Mouse (Mus musculus): ENCODE measurements around the gene Mgp. TPM values are rescaled to one million over a fixed set of nuclear protein-coding genes. Genes with fewer than 3 reads are reported as not detected.

Gene Mgp
- polyA plus RNA-seq, 1 experiment from 2014 or later: 28.4 TPM

DNA sequence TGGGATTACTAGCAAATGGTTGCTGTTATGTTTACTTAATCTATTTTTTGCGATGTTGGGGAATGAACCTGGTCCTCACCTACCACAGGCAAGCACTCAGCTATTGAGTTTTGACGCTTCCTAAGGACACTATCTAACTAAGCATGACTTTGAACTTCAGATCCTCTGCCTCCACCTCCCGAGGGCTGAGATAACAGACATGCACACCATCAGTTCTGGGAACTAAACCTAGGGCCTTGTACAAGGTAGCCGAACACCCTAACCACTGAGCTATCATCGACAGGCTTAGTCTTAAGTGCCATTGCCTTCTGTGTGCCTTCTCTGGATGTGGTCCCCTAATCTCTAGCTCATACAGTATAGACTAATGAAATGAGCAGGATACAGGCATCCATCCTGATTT lies 10.3 kb downstream of the Mgp start:
- Histone ChIP-seq H3K27me3 (replicated peaks) (0 out of 2 replicates have a peak, but pooled peaks cover under 1% of the 10 kb centered on the region), H3K4me3 (replicated peaks) (no peak overlapping the region), H3K36me3 (no peaks in the 10 kb centered on the region), H3K9me3 (replicated peaks) (no peaks in the 10 kb centered on the region), H3K4me1 (no peaks in the 10 kb centered on the region), H3K27ac (replicated peaks) (no peak overlapping the region), H3K9ac (replicated peaks) (no peak overlapping the region), H3K4me2 (no peak overlapping the region)
- no peak for ATAC-seq (ENCODE audit: low FRiP score)
- WGBS: 95% methylated on average over 5 of the region's 5 CpGs

DNA sequence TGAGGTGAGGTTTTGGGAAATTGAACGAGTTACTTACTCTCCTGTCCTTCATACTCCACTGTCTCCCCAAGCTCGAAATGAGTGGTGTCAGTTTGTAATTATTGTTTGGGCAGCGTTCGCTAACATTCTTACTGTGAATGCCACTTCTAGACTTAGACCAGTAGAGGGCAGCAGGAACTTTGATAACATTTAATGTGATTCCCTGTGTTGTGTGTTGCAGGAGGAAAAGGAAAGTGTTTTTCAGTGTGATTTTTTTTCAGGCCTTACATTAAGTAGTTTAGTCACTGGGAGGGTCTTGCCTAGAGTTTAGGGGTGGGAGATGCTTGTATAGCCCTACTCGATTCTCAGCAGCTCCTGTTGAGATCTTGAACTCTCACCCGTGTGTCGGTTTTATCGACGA lies 14.6 kb downstream of the Mgp start:
- peak; percentile 74 for ATAC-seq (ENCODE audit: low FRiP score)
- peaks cover 3% of the 10 kb centered on the region; the same call in 1 of the 2 replicates for H3K4me1 ChIP-seq
- no peaks in the 10 kb centered on the region for H3K36me3 ChIP-seq
- H3K27ac ChIP-seq (replicated peaks): no peak overlapping the region
- no peak overlapping the region for H3K4me2 ChIP-seq
- no peak overlapping the region for H3K4me3 ChIP-seq (replicated peaks)
- WGBS: 49% methylated on average over 9 of the region's 9 CpGs
- no peak overlapping the region for H3K9ac ChIP-seq (replicated peaks)
- H3K9me3 ChIP-seq (replicated peaks): no peaks in the 10 kb centered on the region
- H3K27me3 ChIP-seq (replicated peaks): 0 out of 2 replicates have a peak, but pooled peaks cover 3% of the 10 kb centered on the region

DNA sequence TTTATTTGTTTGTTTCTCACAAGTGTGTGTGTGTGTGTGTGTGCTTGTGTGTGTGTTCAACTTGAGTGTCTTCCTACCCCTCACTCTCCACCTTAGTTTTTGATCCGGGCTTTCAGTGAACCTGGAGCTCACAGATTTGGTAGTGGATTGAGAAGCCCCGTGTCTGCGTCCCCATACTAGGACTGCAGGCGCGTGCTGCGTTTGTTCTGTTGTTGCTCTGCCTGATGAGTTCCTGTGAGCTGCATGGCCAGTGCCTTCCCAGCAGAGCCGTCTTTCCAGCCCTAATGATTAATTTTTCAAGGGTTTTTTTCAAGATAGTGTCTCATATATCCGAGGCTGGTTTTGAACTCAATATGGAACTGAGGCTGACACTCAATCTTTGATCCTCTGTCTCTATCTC lies 17.2 kb downstream of the Mgp start:
- Histone ChIP-seq H3K27ac (replicated peaks) (no peak overlapping the region), H3K9me3 (replicated peaks) (no peaks in the 10 kb centered on the region), H3K9ac (replicated peaks) (no peak overlapping the region), H3K36me3 (no peaks in the 10 kb centered on the region), H3K4me3 (replicated peaks) (no peak overlapping the region), H3K4me2 (no peak overlapping the region), H3K27me3 (replicated peaks) (0 out of 2 replicates have a peak, but pooled peaks cover 3% of the 10 kb centered on the region), H3K4me1 (peaks cover 3% of the 10 kb centered on the region; the same call in 1 of the 2 replicates)
- ATAC-seq (ENCODE audit: low FRiP score): no peak
- 79% methylated on average over 8 of the region's 8 CpGs for WGBS

DNA sequence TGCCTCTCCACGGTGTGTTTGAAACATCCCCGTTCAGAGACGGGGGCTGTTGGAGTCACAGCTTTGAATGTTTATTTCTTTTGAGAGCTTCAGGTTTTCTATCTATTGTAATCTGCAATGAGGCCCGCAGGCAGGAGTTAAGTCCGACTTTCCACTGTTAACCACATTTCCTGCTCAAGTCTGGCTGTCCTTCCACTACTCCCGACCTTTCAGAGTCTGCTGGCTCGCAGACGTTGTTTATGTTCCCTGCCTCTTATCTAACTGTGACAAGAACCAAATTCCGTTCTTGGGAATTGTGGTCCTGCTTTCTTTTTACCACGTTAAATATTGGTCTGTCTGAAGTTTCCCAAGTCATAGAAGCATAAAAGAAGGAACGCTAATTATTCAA lies 17.8 kb downstream of the Mgp start:
- H3K9me3 ChIP-seq (replicated peaks): no peaks in the 10 kb centered on the region
- H3K27ac ChIP-seq (replicated peaks): peak overlapping the region; percentile 23; the same call in 1 of the 2 replicates
- 60% methylated on average over 11 of the region's 11 CpGs for WGBS
- H3K4me1 ChIP-seq: peaks cover 4% of the 10 kb centered on the region; the same call in 1 of the 2 replicates
- no peak overlapping the region for H3K4me3 ChIP-seq (replicated peaks)
- no peak overlapping the region for H3K9ac ChIP-seq (replicated peaks)
- H3K36me3 ChIP-seq: no peaks in the 10 kb centered on the region
- no peak overlapping the region for H3K4me2 ChIP-seq
- H3K27me3 ChIP-seq (replicated peaks): 0 out of 2 replicates have a peak, but pooled peaks cover 3% of the 10 kb centered on the region
- no peak for ATAC-seq (ENCODE audit: low FRiP score)

DNA sequence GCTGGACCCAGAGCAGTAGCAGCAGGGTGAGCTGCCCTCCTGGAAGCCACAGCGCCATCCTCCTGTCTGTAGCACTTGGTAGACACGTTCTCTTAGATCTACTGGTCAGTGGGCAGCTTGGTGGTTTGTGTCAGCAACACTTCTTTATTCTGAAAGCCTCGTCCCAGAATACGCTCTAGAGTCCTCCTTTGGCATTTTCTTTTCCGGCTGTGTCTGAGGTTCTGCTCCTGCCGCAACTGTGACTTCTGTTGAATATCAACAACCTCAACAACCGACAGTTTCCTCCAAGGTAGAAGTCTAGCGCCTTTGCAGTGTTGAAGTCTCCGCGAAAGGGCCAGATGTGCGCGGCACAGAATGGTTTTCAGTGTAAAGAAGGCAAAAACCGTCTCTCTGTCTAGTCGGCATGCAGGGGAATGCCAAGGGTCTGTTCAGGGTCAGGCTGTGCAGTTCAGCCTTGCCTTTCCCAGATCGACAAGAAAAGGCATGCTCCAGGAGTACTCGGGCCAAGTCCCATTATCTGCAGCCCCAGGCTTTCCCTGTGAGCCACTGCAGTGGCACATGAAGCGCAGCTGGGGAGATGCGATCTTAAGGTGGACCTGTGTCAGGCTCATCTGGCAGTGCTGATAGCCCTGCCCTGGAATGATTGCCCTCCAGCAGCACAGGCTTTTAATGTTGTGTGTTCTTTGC lies 18.3 kb downstream of the Mgp start, which contains the start of gene Art4:
Art4 (minus strand) TSS at position 548 of the 687 bp plus-strand sequence.
- H3K9me3 ChIP-seq (replicated peaks): no peaks in the 10 kb centered on the region
- WGBS: 75% methylated on average over 18 of the region's 18 CpGs

DNA sequence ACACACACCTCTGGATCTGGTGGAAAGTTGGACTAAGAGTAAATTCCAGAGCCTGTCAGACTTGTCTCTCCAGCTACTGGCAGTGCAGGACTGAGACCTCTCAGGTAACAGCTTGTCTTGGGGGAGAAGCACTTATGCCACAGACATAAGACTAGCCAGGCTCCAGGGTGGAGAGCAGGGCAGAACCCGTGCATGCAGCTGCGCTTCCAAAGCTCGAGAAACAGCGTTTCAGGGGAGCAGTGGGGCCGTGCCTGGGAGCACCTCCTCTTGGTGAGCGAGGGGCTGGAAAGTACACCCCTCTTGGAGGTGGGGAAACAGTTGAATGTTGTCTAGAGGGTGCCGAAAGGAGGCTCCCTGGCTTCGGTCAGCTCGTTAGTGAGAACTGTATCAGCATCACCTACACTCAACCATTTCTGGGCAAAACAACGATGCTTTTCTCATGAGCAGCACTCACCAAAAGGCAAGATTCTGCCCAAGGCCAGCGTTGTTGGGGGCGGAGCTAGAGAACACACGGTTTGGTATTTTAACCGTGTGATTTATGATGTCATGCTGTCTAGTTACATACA lies 19.5 kb downstream of the Mgp start:
- no peak for ATAC-seq (ENCODE audit: low FRiP score)
- no peak overlapping the region for H3K9ac ChIP-seq (replicated peaks)
- no peak overlapping the region for H3K4me2 ChIP-seq
- H3K4me3 ChIP-seq (replicated peaks): no peak overlapping the region
- no peaks in the 10 kb centered on the region for H3K9me3 ChIP-seq (replicated peaks)
- peaks cover 6% of the 10 kb centered on the region; the same call in 1 of the 2 replicates for H3K4me1 ChIP-seq
- H3K27ac ChIP-seq (replicated peaks): no peak overlapping the region
- no peaks in the 10 kb centered on the region for H3K36me3 ChIP-seq
- H3K27me3 ChIP-seq (replicated peaks): 0 out of 2 replicates have a peak, but pooled peaks cover 3% of the 10 kb centered on the region
- 65% methylated on average over 14 of the region's 14 CpGs for WGBS

More for the DNA sequence above, 18.3 kb downstream of the Mgp start, which contains the start of gene Art4:
- Histone ChIP-seq H3K4me3 (replicated peaks) (no peak within 1 kb of the TSS), H3K9ac (replicated peaks) (no peak within 1 kb of the TSS), H3K27ac (replicated peaks) (peak within 1 kb of the TSS; percentile 23; the same call in 1 of the 2 replicates), H3K4me1 (peaks cover 6% of the 10 kb centered on the region; the same call in 1 of the 2 replicates), H3K36me3 (no peaks in the 10 kb centered on the region), H3K27me3 (replicated peaks) (0 out of 2 replicates have a peak, but pooled peaks cover 3% of the 10 kb centered on the region), H3K4me2 (no peak within 1 kb of the TSS)
- no peak for ATAC-seq (ENCODE audit: low FRiP score)

DNA sequence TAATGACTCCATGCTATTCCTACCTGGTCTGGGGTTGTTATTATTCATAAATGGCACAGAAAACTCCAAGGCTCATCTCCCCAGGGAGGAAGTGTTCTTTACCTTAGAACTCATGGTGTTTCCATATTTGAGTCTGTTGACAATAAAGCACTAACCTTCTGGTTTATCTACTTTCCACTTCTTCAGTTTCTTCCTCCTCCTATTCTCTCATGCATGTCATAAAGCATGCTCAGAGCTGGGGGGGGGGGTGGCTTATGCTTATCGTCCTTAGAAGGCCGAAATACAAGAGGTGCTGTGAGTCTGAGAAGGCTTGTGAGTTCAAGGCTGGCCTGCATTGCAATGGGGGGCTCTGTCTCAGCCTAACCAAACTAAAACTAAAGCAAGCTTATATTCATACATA lies 20.4 kb downstream of the Mgp start:
- peaks cover 6% of the 10 kb centered on the region; the same call in 1 of the 2 replicates for H3K4me1 ChIP-seq
- H3K4me2 ChIP-seq: no peak overlapping the region
- no peaks in the 10 kb centered on the region for H3K36me3 ChIP-seq
- whole genome bisulfite sequencing: 90% methylated on average over 2 of the region's 2 CpGs
- 0 out of 2 replicates have a peak, but pooled peaks cover under 1% of the 10 kb centered on the region for H3K27me3 ChIP-seq (replicated peaks)
- H3K9ac ChIP-seq (replicated peaks): no peak overlapping the region
- H3K27ac ChIP-seq (replicated peaks): no peak overlapping the region
- no peak overlapping the region for H3K4me3 ChIP-seq (replicated peaks)
- ATAC-seq (ENCODE audit: low FRiP score): no peak
- no peaks in the 10 kb centered on the region for H3K9me3 ChIP-seq (replicated peaks)

DNA sequence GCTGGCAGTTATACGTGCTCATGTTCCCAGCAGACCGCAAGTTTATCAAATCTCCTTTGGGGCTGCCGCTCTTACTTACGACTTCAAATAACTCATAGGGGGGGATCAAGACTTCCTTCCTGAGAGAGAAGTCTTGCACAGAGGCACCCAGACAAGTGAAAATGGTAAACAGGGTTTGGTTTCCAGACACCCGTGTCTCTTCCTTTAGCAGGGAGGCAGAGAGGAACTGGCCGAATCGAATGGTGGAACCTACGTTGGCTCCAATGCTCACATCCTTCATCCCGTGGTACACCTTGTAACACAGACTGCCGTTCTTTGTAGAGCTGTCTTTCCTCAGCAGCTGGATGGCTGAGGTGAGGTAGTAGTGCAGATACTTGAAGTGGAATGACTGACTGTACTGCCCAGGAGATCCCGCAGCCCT lies 21.3 kb downstream of the Mgp start:
- Histone ChIP-seq H3K9ac (replicated peaks) (no peak overlapping the region), H3K27ac (replicated peaks) (no peak overlapping the region), H3K27me3 (replicated peaks) (no peaks in the 10 kb centered on the region), H3K4me2 (no peak overlapping the region), H3K9me3 (replicated peaks) (no peaks in the 10 kb centered on the region), H3K36me3 (no peaks in the 10 kb centered on the region), H3K4me3 (replicated peaks) (no peak overlapping the region), H3K4me1 (peaks cover 6% of the 10 kb centered on the region; the same call in 1 of the 2 replicates)
- ATAC-seq (ENCODE audit: low FRiP score): no peak
- WGBS: 91% methylated on average over 11 of the region's 11 CpGs

DNA sequence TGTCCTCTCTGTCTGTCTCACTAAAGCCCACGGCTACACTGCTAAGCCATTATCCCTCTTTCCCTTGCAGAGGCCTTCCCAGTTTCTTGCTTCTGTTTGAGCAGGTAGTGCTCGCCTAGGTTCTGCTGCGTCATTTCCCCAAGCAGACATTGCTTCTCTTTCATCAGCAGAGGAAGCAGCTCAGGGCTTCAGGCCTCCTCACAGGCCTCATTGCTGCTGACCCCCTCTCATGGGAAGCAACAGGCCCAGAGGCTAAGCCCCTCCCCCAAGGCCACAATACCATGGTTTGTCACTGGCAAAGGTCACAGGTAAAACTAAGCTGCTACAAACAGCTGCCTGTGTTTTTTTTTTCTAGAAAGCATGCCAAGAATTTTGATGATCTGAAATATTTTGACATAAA lies 22.9 kb downstream of the Mgp start:
- 57% methylated on average over 3 of the region's 3 CpGs for WGBS
- Histone ChIP-seq H3K36me3 (no peaks in the 10 kb centered on the region), H3K9me3 (replicated peaks) (no peaks in the 10 kb centered on the region)

DNA sequence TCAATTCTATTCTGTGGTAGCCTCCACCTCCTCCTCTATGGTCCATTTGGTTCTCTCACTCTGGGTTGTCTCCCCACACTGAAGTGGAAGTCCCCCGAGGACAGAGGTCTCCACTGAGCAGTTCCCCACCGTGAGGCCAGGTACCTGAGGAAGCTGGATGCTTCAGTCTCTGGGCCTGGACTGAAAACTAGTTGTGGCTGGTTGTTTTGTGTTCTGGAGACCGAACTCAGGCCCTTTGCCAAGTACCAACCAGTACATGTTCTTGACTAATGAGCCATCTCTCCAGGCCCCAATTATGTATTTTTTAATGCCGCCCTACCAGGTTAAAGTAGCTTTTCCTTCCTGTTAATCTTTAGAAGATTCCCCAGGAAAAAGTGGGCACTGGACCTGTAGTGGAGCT lies 23.3 kb downstream of the Mgp start:
- Histone ChIP-seq H3K4me3 (replicated peaks) (no peak overlapping the region), H3K9me3 (replicated peaks) (no peaks in the 10 kb centered on the region), H3K27me3 (replicated peaks) (no peaks in the 10 kb centered on the region), H3K9ac (replicated peaks) (no peak overlapping the region), H3K27ac (replicated peaks) (peak overlapping the region; percentile 10; the same call in 1 of the 2 replicates), H3K4me2 (no peak overlapping the region), H3K36me3 (no peaks in the 10 kb centered on the region), H3K4me1 (0 out of 2 replicates have a peak, but pooled peaks cover 3% of the 10 kb centered on the region)
- 76% methylated on average over 4 of the region's 4 CpGs for WGBS
- no peak for ATAC-seq (ENCODE audit: low FRiP score)

More for the DNA sequence above, 22.9 kb downstream of the Mgp start:
- Histone ChIP-seq H3K27me3 (replicated peaks) (no peaks in the 10 kb centered on the region), H3K4me3 (replicated peaks) (no peak overlapping the region), H3K4me2 (no peak overlapping the region), H3K27ac (replicated peaks) (peak overlapping the region; percentile 10; the same call in 1 of the 2 replicates), H3K9ac (replicated peaks) (no peak overlapping the region), H3K4me1 (peaks cover 6% of the 10 kb centered on the region; the same call in 1 of the 2 replicates)
- no peak for ATAC-seq (ENCODE audit: low FRiP score)

DNA sequence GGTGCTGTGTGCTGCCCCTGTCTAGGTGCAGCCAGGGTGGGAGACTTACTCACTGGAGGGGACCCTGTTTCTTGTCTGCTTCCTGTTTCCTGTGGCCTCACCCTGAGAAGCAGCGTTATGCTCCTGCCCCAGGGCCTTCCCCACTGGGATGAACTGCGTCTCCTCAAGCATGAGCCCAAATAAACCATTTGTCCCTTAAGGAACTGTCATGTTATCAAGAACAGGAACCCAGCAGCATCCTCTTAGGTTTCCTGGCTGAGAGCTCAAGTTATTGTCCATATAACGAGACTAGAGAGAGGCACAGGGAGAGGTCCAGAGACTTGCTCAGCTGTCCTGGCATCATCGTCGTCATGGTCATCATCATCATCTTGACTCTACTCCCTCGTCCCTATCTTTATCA lies 25.4 kb downstream of the Mgp start:
- no peak for ATAC-seq (ENCODE audit: low FRiP score)
- no peak overlapping the region for H3K4me3 ChIP-seq (replicated peaks)
- no peaks in the 10 kb centered on the region for H3K27me3 ChIP-seq (replicated peaks)
- H3K9ac ChIP-seq (replicated peaks): no peak overlapping the region
- 76% methylated on average over 6 of the region's 6 CpGs for WGBS
- no peak overlapping the region for H3K27ac ChIP-seq (replicated peaks)
- H3K9me3 ChIP-seq (replicated peaks): no peaks in the 10 kb centered on the region
- H3K4me1 ChIP-seq: 0 out of 2 replicates have a peak, but pooled peaks cover 3% of the 10 kb centered on the region
- no peak overlapping the region for H3K4me2 ChIP-seq
- no peaks in the 10 kb centered on the region for H3K36me3 ChIP-seq

DNA sequence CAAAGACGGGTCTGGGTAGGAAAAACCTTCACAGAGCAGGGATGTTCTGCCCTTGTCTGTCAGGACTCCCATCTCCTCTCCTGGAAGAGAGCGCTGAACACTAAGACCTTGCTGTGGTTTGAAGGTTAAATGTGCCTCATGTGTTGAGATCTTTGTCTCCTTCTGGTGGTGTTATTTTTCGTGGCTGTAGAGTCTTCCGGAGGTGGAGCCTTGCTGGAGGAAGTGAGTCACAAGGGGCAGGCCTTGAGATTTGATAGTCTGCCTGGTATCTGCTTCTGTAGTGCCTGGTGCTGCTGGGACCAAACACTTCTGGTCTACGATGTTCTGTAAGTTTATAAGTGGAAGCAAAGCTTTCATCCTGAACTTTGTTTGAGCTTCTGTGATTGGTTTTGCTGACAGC lies 26.7 kb downstream of the Mgp start:
- no peak overlapping the region for H3K4me3 ChIP-seq (replicated peaks)
- H3K36me3 ChIP-seq: no peaks in the 10 kb centered on the region
- H3K4me2 ChIP-seq: no peak overlapping the region
- H3K4me1 ChIP-seq: 0 out of 2 replicates have a peak, but pooled peaks cover 3% of the 10 kb centered on the region
- H3K9me3 ChIP-seq (replicated peaks): no peaks in the 10 kb centered on the region
- H3K27me3 ChIP-seq (replicated peaks): no peaks in the 10 kb centered on the region
- no peak overlapping the region for H3K9ac ChIP-seq (replicated peaks)
- ATAC-seq (ENCODE audit: low FRiP score): no peak
- H3K27ac ChIP-seq (replicated peaks): no peak overlapping the region
- whole genome bisulfite sequencing: 90% methylated on average over 5 of the region's 5 CpGs
